Mouse (Mus musculus): ENCODE data around the gene Asnsd1. TPM values are rescaled to one million over a fixed set of nuclear protein-coding genes. Genes with fewer than 3 reads are reported as not detected.

The Asnsd1 gene
- 54.3 TPM for polyA plus RNA-seq (2017; shearing (Covaris generic))

DNA sequence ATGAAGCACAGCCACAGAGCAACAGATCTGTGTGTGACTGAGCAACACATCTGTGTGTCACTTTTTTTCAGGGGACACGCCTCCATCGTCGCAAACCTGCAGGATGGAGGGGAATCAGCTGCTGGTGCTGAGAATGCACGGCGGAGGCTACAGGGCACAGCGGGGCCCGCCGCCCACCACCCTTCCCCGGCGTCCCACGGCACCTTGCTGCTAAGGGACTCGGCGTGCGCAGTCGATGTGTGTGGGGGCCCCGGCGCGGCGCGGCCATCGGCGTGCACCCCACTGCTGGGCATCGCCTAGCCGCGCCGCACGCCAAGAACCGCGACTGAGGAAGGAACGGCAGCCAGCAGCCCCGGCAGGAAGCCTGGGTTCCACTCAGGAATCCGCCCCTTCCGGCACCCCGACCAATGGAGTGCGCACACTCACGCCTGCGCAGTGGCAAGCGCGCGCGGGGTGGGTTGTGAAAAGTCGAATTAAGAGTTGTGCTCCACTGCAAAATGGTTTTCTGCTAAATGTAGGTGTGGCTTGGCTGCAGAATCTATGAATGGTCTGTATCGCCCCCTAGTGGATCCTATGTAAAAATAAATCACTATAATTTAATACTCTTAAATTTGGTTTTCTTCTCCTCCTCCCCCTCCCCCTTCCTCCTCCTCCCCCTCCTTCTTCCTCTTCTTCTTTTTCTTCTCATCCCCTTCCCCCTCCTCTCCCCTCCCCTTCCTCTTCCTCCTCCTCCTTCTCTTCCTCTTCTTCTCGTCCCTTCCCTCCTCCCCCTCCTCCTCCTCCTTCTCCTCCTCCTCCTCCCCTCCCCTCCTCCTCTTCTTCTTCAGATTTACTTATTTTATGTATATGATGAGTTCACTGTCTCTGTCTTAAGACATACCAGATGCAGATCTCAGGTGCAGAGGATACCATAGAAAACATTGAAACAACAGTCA, at the start of gene Asnsd1, which contains the start of the genes Asdurf and Gm28551:
Gene Asnsd1, minus strand, starts transcription at position 426 of the 935 bp plus-strand sequence.
Gene Asdurf, minus strand, starts transcription at position 293 of the 935 bp plus-strand sequence.
Gene Gm28551, minus strand, starts transcription at position 341 of the 935 bp plus-strand sequence.

DNA sequence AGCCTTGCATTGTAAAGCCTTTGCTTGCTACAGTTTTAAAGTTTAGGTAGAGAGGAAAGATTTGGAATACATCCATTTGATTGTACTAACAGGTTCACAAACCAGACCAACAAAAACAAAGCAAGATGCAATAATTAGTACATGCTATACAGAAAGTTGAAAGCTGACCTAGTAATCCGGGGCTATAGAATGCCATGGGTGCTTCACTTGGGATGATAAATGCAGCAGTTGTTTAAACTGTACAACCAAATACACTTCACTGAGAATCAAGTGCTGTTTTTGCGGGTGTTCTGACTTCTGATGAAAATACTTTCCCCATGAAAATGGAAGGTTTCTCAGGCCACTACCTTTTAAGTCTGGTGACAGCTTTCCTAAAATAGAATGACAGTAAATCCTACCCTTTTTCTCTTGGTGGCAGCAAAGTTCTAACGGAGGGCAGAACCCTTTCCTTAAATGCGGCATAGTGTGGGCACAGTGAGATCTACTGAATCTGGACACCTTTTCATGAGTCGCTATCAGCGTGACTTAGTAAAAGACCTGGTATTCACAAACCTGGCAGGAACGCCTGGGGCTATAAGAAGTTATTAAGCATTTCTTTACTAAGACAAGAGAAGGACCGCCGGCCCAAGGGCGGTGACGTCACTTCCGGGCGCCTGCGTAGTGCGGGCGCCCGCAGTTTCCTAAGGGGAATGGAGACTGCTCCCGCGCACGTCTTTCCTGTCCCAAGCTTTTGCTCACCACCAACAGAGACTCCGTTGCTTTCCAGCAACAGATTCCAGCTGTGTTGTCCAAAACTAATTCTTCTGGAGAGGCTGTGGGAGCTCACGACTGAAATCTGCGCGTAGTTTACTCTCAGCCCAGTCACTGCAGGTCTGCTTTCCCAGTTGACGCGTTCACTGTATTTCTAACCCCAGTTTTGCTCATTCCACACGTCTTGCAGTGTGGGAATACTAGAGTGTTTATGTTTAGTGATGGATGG, 39.3 kb downstream of the Asnsd1 start, which contains the start of gene Osgepl1:
Gene Osgepl1, plus strand, starts transcription at position 636 of the 979 bp plus-strand sequence.

DNA sequence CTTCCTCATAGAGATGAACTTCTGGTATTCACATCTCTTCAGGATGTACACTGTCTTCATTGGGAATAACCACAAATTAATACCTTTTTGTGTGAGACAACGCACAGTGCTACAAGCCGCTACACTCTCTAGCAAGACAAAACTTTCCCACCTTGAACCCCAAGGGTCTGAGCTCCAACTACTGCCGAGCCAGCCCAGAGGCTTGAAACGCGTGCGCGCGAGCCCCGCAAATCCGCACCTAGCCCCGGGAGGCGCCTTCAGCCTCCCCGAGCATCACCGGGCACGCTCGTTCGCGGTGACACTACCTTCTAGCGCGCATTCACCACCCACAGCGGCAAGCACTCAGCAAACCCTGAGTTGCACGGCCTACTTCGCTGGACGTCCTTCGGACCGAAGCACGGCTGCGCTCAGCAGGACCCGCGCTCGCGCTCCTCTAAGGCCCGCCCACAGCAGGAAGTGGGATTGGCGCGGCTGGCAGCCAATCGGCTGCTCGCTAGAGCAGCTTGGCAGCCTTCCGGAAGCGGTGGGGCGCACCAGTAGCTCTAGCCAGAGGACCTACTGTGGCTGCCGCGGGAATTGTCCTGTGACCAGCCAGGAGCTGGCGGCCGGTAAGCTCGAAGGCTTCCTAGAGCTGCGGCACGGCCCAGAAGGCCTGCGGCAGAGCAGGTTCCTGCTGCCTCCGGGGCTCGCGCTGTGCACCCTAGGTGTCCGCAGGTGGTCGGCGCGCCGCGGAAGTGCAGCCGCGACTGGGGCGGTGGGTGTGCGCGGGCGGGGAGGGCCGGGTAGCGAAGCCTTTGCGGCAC, 55.8 kb downstream of the Asnsd1 start, which contains the start of the genes Pms1, Ormdl1 and Gm28778:
Gene Pms1, minus strand, starts transcription at position 438 of the 803 bp plus-strand sequence.
Gene Ormdl1, plus strand, starts transcription at position 515 of the 803 bp plus-strand sequence.
Gene Gm28778, plus strand, starts transcription at position 531 of the 803 bp plus-strand sequence.

Other genes starting within 250 kb of the Asnsd1 start
- not detected for gene 1700019A02Rik, start 165.1 kb downstream of the Asnsd1 start, polyA plus RNA-seq (2017; shearing (Covaris generic))
- gene Pms1, start 55.7 kb downstream of the Asnsd1 start, polyA plus RNA-seq (2017; shearing (Covaris generic)) = 15.9 TPM
- gene Ormdl1, start 55.7 kb downstream of the Asnsd1 start, polyA plus RNA-seq (2017; shearing (Covaris generic)) = 35.6 TPM
- not detected for gene Gm28778, start 55.6 kb downstream of the Asnsd1 start, polyA plus RNA-seq (2017; shearing (Covaris generic))
- 8.6 TPM for gene Osgepl1, start 39.1 kb downstream of the Asnsd1 start, polyA plus RNA-seq (2017; shearing (Covaris generic))
- gene Asdurf, start 133 bp downstream of the Asnsd1 start, polyA plus RNA-seq (2017; shearing (Covaris generic)) = not detected
- 0.39 TPM for gene Gm28551, start 85 bp downstream of the Asnsd1 start, polyA plus RNA-seq (2017; shearing (Covaris generic))

Measured in effector memory CD4-positive, alpha-beta T cell, adult 7 months (primary cell).